Mouse (Mus musculus): ENCODE data around the gene Cbx8.

The Cbx8 gene

DNA sequence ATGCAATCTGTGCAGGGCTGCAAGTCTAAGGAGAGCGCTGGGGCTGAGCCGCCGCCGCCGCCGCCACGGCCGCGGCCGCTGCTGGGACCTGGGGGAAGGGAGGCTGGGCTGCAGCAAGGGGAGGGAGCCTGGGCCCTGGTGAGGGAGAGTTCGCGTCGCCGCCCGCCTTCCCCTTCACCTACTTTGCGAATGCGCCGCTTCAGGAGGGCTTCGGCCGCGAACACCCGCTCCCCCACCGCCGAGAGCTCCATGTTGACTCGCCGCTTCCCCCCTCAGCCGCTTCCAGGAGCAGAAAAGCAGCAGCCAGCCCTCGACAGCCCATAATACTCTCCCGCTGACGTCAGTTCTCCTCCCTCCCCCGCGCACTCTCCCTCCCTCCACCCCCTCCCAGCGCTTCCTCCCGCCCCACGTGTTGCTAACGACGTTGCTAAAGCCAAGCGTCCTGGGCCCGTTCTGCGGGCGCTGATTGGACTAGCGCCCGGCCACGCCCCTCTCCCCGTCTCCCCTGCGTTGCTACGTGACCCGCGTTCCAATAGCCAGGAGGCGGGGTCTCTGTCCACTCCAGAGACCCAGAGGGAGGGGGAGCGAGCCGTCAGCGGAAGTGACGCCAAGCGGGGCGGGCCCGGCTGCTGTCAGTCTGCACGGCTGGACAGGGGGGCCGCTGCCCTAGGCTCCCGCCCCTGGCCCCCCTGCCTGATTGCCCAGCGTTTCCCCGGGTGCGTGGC is at the start of gene Cbx8:
TSS of gene Cbx8 (minus strand) at position 370 of the 725 bp plus-strand sequence.
- DNase-seq, result peak; percentile 100

GRCm38 (mm10) chr11:119090076-119090960 is 49.5 kb upstream of the Cbx8 start:
- DNase-seq, result peak; percentile 39

DNA sequence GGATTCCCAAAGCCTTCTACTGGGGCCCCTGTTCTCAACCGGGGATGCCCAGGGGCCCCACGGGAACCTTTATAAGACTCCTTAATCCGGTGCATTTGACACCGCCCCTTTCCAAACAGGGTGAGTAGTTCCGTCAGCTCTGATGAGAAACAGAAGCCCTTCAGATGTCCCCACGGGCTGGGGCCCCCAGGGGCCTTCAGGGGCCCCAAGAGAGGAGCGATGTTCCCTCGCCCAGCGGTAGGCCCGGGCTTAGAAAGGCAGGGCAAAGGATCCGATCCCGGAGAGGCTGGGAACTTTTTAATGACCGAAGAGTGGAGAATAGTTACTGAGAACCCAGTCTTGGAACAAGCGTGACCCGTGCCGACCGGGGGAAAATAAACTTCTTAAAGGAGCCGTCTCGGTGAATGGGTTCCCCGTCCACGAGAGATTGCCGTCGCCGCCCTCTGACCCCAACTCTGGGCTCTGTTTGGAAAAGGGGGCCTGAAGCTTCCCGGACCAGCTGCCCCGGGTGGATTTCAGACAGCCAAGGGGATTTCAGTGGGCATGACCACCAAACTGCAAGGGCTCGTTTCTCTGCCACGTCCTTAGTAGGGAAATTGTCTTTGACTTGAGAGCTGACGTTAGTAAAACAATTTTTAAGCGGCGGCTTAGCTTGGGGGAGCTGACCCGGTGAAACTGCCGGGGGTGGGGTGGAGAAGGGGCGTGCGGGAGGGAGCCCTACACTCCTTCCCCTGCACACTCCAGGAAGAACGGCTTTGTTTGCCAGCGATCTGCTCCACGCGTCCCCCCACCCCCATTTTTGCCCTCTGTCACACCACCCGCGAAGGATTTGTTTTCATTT is 48.7 kb upstream of the Cbx8 start:
- DNase-seq, result peak; percentile 35

GRCm38 (mm10) chr11:119088391-119089234 is 47.8 kb upstream of the Cbx8 start:
- DNase-seq, result peak; percentile 63

DNA sequence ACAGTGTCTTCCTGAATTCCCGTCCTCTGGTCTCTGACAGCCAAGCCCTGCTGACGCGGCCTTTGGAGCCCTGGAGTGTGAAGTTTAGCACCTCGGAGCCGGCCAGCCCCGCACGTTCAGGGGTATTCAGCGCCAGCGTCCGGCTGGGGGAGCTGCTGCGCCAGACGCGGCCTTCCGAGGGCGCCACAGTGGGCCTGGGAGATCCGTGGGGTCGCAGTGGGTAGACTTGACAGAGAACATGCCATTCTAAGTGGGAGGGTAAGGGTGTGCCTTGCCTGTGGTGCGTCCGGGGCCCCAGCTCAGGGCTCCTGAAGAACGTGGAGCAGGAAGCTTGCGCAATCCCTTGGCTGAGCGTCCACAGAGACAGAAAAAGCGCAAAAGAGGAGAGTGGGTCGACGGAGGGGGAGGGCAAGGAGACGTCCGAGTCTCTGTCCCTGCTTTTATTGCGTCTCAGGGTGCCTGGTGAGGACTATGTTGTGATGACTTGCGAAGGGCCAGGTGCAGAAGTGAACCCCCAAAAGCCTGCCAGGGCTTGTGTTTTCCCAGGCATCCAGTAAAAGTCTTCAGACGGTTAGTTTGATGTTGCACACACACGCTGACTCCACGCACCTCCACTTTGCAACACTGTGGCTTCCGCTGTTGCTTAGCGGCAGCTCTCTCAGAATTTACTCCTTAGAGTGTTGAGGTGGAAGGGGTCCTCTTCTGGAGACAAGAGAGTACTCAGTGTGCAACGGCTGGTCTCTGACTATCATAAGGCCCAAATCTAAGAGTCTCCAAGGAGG is 46.7 kb upstream of the Cbx8 start:
- DNase-seq, result peak; percentile 60

- DNase-seq, result peak; percentile 98
Measured at GRCm38 (mm10) chr11:119086144-119086971, 45.6 kb upstream of the Cbx8 start, which contains the start of gene Cbx4. Gene Cbx4, minus strand, starts transcription at chr11:119086221.

DNA sequence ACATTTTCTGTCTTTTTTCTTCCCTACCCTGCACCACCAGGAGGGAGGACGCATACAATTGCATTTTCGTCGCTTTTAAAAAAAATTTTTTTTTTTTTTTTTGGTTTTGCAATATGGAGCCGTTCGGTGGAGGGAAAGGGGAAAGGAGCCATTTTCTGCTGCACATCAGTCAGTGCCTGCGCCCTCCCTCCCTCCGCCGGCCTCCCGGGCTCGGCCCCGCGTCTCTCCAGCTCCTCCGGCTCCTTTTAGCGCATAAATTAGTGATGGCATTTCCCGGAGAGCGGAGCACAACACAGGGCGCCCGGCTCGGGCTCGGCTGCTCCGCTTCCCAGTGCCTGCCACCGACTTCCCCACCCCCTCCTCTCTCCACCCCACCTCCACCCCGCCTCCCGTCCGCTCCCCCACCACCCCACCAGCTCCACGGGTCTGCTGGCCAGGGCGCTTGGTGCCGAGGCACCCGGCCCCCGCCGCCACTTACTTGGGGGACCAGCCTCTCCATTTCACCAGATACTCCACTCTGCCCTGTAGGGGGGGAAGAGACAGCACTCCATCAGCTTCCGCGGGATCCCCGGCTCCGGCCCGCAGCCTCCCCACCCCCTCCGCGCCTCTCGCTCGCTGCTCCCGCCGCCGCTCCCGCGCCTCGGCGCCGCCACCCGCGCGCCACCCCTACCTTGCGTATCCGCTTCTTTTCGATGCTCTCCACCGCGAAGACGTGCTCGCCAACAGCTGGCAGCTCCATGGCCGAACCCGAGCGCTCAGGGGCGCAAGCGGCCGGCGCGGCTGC is 44.7 kb upstream of the Cbx8 start:
- DNase-seq, result peak; percentile 85

DNA sequence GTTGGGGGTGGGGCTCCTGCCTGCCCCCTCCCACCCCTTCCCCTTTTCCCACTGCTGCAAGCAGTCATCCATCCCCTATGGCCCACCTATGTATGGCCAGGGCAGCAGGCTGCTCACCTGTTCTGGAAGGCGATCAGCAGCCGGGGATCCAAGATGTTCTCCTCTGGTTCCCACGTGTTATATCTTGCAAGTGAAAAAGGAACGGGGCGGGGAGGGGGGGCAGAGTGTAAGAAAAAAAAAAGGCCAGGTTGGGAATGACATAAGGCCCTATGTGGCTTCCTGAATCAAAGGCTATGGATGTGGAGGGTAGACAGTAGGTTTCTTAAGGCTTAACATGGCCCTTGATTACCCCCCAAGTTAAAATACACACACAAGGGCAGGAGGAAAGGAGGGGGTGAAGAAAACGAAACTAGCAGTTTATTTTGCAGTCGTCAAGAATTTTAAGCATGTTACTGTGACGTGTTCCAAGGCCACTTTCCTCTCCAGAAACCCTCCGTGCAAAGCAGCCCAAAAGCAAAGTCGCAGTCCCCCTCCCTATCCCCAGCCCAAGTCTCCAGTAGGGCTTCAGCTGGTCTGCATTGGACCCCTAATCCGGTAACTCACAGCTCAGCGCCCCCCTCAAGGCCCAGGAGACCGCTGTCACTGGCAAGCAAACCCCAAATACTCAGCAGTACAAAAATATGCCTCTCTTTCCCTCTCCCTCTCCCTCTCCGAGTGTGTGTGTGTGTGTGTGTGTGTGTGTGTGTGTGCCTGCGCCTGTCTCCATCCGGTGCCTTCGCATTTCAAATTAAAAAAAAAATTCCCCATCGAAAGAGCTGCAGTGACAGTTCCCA is 43.9 kb upstream of the Cbx8 start:
- peak; percentile 72 for DNase-seq

DNA sequence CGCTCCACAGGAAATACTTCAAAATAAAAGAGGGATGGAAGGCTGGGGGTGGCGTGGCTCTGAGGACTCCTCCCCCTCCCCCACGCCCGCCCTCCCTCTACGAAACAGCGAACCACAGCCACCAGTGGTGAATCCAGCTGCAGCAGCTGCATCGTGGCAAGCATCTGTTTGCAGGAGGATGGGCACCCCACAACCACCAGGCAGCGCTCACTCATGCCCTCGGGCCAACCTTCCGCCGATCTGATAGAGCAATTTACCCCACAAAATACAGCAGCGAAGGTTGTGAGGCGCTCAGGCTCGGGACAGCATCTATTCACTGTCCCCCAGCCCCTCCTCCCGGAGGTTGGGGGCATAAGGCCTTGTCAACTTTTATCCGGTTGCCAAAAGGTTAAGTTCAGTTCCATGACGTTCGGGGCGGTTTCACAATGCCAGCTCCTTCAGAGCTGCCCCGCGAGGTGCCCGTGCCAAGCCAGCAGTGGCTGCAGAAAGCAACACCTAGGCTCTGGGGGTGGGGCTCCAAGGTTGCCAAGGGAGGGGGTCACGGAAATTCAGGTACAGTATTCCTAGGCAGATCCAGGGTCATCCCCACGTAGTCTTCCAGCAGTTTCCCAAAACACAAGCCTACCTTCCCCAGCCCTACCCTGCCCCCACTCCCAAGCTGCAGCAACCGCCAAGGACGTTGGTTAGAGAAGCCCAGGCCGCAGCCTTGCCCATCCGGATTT is 43.1 kb upstream of the Cbx8 start:
- DNase-seq, result peak; percentile 46

DNA sequence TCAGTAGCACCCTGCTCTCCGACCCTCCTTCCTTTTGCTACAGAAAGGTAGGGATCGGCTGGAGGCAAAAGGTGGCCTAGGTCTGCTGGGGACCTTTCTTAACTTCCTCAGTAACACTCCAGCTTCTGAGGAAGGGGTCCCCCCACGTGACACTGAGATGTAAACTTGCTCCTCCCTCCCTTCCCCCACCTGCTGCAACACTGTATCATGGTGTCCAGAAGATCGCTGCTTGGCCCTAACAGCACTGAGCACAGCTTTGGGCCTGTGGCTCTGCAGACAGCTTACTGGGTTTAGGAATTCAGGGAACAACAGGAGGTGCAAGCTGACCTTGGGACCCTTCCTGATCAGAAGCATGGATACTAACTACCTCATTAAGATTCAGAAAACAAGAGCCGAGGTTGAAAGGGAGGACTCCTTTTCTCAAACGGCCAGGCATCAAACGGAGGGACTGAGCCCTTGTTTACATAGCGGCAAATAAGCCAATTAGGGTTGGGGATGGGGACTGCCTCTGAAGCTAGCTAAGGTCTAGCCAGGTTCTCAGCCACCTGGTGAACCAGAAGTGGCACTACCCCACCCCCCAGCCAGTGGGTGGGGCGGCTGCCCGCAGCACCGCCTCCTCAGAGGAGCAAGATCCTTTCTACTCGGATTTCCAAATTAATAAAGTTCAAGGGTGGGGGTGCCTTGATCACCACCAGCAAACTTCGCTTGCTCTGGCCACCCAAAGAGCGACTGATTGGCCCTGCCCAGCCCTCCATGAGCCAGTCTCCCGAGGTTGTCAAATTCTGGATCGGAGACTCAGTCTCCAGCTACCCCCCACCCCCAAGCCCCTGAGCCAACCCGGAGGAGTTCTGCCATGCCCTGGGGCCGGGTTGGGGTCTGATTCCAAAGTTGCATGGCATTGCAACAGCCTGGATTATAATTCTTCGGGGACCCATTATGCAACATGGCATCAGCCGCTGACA is 42.1 kb upstream of the Cbx8 start:
- DNase-seq, result peak; percentile 59

- DNase-seq, result peak; percentile 58
Measured at GRCm38 (mm10) chr11:119081839-119082637, 41.3 kb upstream of the Cbx8 start.

GRCm38 (mm10) chr11:119081148-119081838 is 40.5 kb upstream of the Cbx8 start:
- no peak for DNase-seq

DNA sequence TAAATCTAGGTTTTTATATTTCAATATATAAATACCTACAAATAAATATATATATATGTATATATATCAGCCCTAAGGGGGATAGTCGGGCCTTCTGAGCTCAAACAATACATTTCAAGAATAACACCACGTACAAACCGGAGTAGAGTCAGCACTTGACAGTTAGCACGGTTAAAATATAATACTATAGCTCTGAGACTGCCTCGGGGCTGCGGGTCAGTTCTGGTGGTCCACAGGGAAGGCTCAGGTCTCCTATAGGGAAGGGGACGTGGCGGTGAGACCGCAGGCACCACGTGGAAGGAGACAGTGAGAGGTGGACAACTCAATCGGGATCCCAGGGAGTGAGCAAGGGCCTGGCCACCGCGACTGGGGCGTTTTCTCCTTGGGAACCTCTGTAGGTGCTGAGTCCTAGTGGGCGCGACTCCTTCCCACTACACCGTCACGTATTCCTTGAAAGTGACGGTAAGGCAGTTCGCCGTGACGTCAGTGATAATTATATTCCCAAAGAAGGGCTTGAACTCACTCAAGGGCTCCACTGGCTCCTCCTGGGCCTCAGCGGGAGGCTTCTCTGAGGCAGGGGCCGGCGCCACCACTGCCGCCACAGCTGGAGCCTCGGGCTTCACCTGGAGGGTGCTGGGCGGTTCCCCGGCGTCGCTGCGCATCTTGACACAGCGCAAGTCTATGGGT is 39.8 kb upstream of the Cbx8 start:
- no peak for DNase-seq

DNA sequence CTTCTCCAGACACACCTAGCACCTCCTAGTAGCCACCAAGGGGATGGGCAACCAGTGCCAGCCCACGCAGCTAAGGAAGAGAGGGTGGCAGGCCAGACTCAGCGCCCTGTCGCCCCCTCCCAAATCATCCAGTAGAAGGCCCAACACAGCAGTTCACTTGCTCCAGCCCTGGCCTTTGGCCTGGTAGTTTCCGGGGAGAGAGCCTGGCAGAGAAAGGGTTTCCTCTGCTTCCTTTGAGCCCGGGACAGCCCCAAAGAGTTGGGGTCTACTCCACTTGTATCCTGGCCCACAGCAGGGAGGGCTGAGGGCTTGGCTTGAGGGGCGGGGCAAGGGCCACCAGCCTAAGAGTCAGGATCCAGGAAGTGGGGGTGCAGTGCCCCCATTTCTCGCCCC is 38.7 kb upstream of the Cbx8 start:
- DNase-seq, result no peak
